Mouse (Mus musculus) CD4-positive naive resting alpha-beta T cell, adult 76 days (primary cell): ENCODE data around the gene Olfr1022. TPM values are rescaled to one million over a fixed set of nuclear protein-coding genes. Genes with fewer than 3 reads are reported as not detected.

ENCODE experiments used
- total RNA-seq: library from RNA; stranded (reverse); gene quantifications from one replicate; pipeline ENCODE4 v1.2.4, GENCODE M21; 2023

Olfr1022 gene
- not detected for total RNA-seq

GRCm38 (mm10) chr2:85868294-85868693 is at the start of gene Olfr1022:
Gene Olfr1022, plus strand, starts transcription at chr2:85868594.

GRCm38 (mm10) chr2:85845383-85845782 is 23.0 kb upstream of the Olfr1022 start, which contains the start of gene Olfr1019:
Gene Olfr1019, minus strand, starts transcription at chr2:85845483.

GRCm38 (mm10) chr2:85846730-85847129 is 21.7 kb upstream of the Olfr1022 start, which contains the start of gene Olfr1020:
Gene Olfr1020, plus strand, starts transcription at chr2:85847030.

GRCm38 (mm10) chr2:85885340-85885739 is 16.9 kb downstream of the Olfr1022 start, which contains the start of gene Olfr1023:
Gene Olfr1023, plus strand, starts transcription at chr2:85885640.

GRCm38 (mm10) chr2:85904952-85905351 is 36.6 kb downstream of the Olfr1022 start, which contains the start of gene Olfr1024:
Gene Olfr1024, minus strand, starts transcription at chr2:85905052.

GRCm38 (mm10) chr2:85914893-85915292 is 46.5 kb downstream of the Olfr1022 start, which contains the start of gene Olfr1025-ps1:
Gene Olfr1025-ps1, plus strand, starts transcription at chr2:85915193.

Other genes starting within 250 kb of the Olfr1022 start
- gene Olfr1002, start 217.9 kb upstream of the Olfr1022 start, total RNA-seq, result not detected
- gene Olfr154, start 204.1 kb upstream of the Olfr1022 start, total RNA-seq, result not detected
- not detected for gene Olfr1006, start 189.8 kb upstream of the Olfr1022 start, total RNA-seq
- gene Olfr1008, start 179.2 kb upstream of the Olfr1022 start, total RNA-seq, result not detected
- not detected for gene Olfr1009, start 153.2 kb upstream of the Olfr1022 start, total RNA-seq
- not detected for gene Olfr1012, start 105.8 kb upstream of the Olfr1022 start, total RNA-seq
- gene Olfr1013, start 101.5 kb upstream of the Olfr1022 start, total RNA-seq, result not detected
- gene Olfr1014, start 95.9 kb upstream of the Olfr1022 start, total RNA-seq, result not detected
- gene Olfr1015, start 86.6 kb upstream of the Olfr1022 start, total RNA-seq, result not detected
- not detected for gene Olfr1016, start 66.0 kb upstream of the Olfr1022 start, total RNA-seq
- gene Olfr1018, start 50.1 kb upstream of the Olfr1022 start, total RNA-seq, result not detected
- not detected for gene Olfr1019, start 23.1 kb upstream of the Olfr1022 start, total RNA-seq
- not detected for gene Olfr1020, start 21.6 kb upstream of the Olfr1022 start, total RNA-seq
- not detected for gene Olfr1023, start 17.0 kb downstream of the Olfr1022 start, total RNA-seq
- gene Olfr1024, start 36.5 kb downstream of the Olfr1022 start, total RNA-seq, result not detected
- gene Olfr1025-ps1, start 46.6 kb downstream of the Olfr1022 start, total RNA-seq, result not detected
- not detected for gene Olfr1026, start 53.0 kb downstream of the Olfr1022 start, total RNA-seq
- not detected for gene Olfr1028, start 81.8 kb downstream of the Olfr1022 start, total RNA-seq
- gene Olfr1029, start 105.3 kb downstream of the Olfr1022 start, total RNA-seq, result not detected
- not detected for gene Olfr1030, start 110.7 kb downstream of the Olfr1022 start, total RNA-seq
- gene Olfr1031, start 121.7 kb downstream of the Olfr1022 start, total RNA-seq, result not detected
- gene Olfr1032, start 136.9 kb downstream of the Olfr1022 start, total RNA-seq, result not detected
- gene Olfr1033, start 152.0 kb downstream of the Olfr1022 start, total RNA-seq, result not detected
- gene Olfr1034, start 177.3 kb downstream of the Olfr1022 start, total RNA-seq, result not detected
- not detected for gene Olfr1036, start 205.4 kb downstream of the Olfr1022 start, total RNA-seq
- not detected for gene Olfr1037, start 218.8 kb downstream of the Olfr1022 start, total RNA-seq